ENCODE assay signal across 20 mouse cellular contexts in genomic region chrX:64940677-64941446, GRCm38 (mm10).
DNase-seq lines count a peak whose midpoint lies in the region.
"Had no signal": no experiment of that assay in that cellular context is flagged by ENCODE, and none has a peak within 500 bp of the region (broad histone marks: within the 10 kb centered on the region; RNA-seq: fewer than 3 reads in every experiment).

No protein-coding gene starts in this region.

- DNase-seq in frontal cortex, adult 2 months (ENCODE audit: extremely low spot score in 1 of 2, low spot score in 1 of 2), result peak; percentile 38 to 54
- no peak for DNase-seq in frontal cortex, postnatal 14 days (ENCODE audit: low spot score in 2 of 2)
- peak; percentile 2 to 4 for DNase-seq in left cerebral cortex, adult 18-20 months (ENCODE audit: low spot score in 2 of 2)
- no peak for DNase-seq in left cerebral cortex, postnatal 36 days (ENCODE audit: low spot score in 2 of 2)
- DNase-seq in left cerebral cortex, postnatal 25 days (ENCODE audit: low spot score in 2 of 2), result peak; percentile 4 to 81
- peak; percentile 5 to 23 for DNase-seq in right cerebral cortex, postnatal 36 days (ENCODE audit: low spot score in 2 of 2)
- DNase-seq in liver, result no peak
- DNase-seq: adrenal gland, postnatal 25 days; B cell, adult 2 months; embryo, embryonic 11 days; gastrocnemius, postnatal 36 days; heart, adult 18-20 months; heart, postnatal 36 days; kidney, adult 2 months; kidney, postnatal 36 days; lung, embryonic 14.5 days; lung, postnatal 14 days; midbrain, embryonic 14.5 days; retina, postnatal 1 day; thymus, postnatal 14 days had no signal

- intact Hi-C loops in left cerebral cortex, postnatal 36 days (cut with DNase I), result no loop called here
- intact Hi-C loops in left cerebral cortex, postnatal 25 days (cut with DNase I), result loop anchor here (5.0 kb wide), 1 partner anchor 236 kb away; no protein-coding TSS in a partner anchor

Comparison
In these comparisons a context has a peak if more than half of its experiments do, and no peak if none do; other contexts are left out.
1. DNase-seq: peak in frontal cortex, adult 2 months (2 of 2), left cerebral cortex, adult 18-20 months (2 of 2), left cerebral cortex, postnatal 25 days (2 of 2) and right cerebral cortex, postnatal 36 days (2 of 2); none in frontal cortex, postnatal 14 days (0 of 2), left cerebral cortex, postnatal 36 days (0 of 2) and liver (single experiment).